Mouse (Mus musculus) G1E (cell line): ENCODE results near the gene Aknad1.

Source experiments
- CTCF ChIP-seq: IDR thresholded peaks from 2 replicates; pipeline ENCODE4 v1.5.1; 2012; ENCODE audit warnings: low read depth, low read length, inconsistent platforms, mixed read lengths
- GATA1 ChIP-seq: IDR thresholded peaks from 2 replicates; pipeline ENCODE4 v1.6.1; 2012; ENCODE audit warnings: borderline replicate concordance, low read length, inconsistent platforms, mixed read lengths
- GATA2 ChIP-seq: IDR thresholded peaks from 2 replicates; pipeline ENCODE4 v1.6.1; 2012; ENCODE audit warnings: low read depth, low read length, inconsistent platforms, borderline replicate concordance
- POLR2AphosphoS5 ChIP-seq: IDR thresholded peaks from 2 replicates; pipeline ENCODE4 v1.6.1; 2012; ENCODE audit warnings: low read depth, low read length, inconsistent platforms; ENCODE audit not compliant: insufficient replicate concordance
- TAL1 ChIP-seq: conservative IDR thresholded peaks from 2 replicates; pipeline ENCODE4 v1.6.1; 2012; ENCODE audit warnings: low read depth, low read length, inconsistent platforms, mixed read lengths

DNA sequence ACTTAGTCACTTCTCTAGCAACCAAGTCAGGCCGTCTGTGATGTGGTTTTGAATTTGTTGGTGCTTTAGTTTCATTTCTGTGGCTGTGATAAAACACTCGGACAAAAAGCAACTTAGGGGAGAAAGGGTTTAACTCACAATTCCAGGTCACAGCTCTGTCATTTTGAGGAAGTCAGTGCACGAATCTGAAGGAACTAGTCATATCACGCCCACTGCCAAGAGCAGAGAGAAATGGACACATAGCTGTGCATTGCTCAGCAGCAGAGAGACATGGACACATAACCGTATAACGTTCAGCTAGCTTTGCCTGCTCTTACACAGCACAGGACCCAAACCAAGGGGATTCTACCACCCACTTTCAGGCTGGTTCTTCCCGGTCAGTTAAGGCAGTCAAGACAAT lies 13.0 kb upstream of the Aknad1 start:
- TF ChIP-seq TAL1 (no peak), CTCF (no peak), GATA1 (no peak), POLR2AphosphoS5 (no peak), GATA2 (no peak)
